Comparison of ENCODE assay signal across 39 mouse cellular contexts in the genomic region with DNA sequence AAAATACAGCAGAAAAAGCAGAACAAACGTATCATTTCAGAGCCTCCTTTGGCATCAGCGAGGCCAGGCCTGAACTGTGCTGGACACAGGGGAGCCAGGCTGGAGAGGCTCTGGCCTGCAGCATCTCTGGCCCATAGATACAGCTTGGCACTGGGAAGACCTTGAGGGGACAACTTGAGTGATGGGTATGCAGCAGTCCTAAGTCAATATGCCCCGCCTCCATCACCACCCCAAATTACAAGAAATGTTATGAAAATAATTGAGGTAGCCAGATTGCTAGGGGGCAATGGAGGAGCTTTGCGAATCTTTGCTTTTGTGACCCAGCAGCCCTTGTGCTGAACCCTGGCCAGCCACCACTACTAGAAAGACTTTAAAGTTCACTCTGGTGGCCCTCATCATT. TPM values are rescaled to one million over a fixed set of nuclear protein-coding genes. Genes with fewer than 3 reads are reported as not detected.
"Had no signal": no experiment of that assay in that cellular context is flagged by ENCODE, and none has a peak within 500 bp of the region (broad histone marks: within the 10 kb centered on the region; RNA-seq: fewer than 3 reads in every experiment).

No protein-coding gene starts in this region.

- H3K9me3 ChIP-seq: heart, embryonic 10.5 days; heart, embryonic 12.5 days; hindbrain, embryonic 13.5 days; hindbrain, embryonic 15.5 days; kidney, embryonic 15.5 days; limb, embryonic 13.5 days; limb, embryonic 15.5 days; liver, embryonic 12.5 days had no signal

- DNase-seq: gastrocnemius, postnatal 14 days; gastrocnemius, postnatal 36 days; heart, adult 18-20 months; heart, postnatal 14 days; heart, postnatal 36 days; kidney, adult 11 months; kidney, adult 2 months; kidney, adult 9 months; kidney, postnatal 14 days; kidney, postnatal 36 days; layer of hippocampus, adult 9-11 months; layer of hippocampus, postnatal 36 days had no signal

- ATAC-seq: intestine, embryonic 16.5 days; liver, embryonic 12.5 days had no signal

- H3K4me2 ChIP-seq: heart, embryonic 12.5 days; hindbrain, embryonic 15.5 days; kidney, embryonic 15.5 days; limb, embryonic 13.5 days; limb, embryonic 15.5 days; liver, embryonic 12.5 days had no signal

- H3K4me3 ChIP-seq: heart, embryonic 10.5 days; heart, embryonic 12.5 days; hindbrain, embryonic 13.5 days; hindbrain, embryonic 15.5 days; kidney, embryonic 15.5 days; limb, embryonic 13.5 days; limb, embryonic 15.5 days; liver, embryonic 12.5 days had no signal

- H3K27ac ChIP-seq: heart, embryonic 10.5 days; hindbrain, embryonic 13.5 days; hindbrain, embryonic 15.5 days; kidney, embryonic 15.5 days; kidney, postnatal 0 days; limb, embryonic 13.5 days; limb, embryonic 15.5 days; liver, embryonic 12.5 days; liver, embryonic 14.5 days had no signal

- H3K9ac ChIP-seq: heart, embryonic 12.5 days; hindbrain, embryonic 13.5 days; hindbrain, embryonic 15.5 days; kidney, embryonic 15.5 days; limb, embryonic 13.5 days; limb, embryonic 15.5 days; liver, embryonic 12.5 days; liver, embryonic 14.5 days had no signal

- H3K36me3 ChIP-seq: heart, embryonic 10.5 days; heart, embryonic 12.5 days; hindbrain, embryonic 13.5 days; hindbrain, embryonic 15.5 days; kidney, embryonic 15.5 days; limb, embryonic 13.5 days; limb, embryonic 15.5 days; liver, embryonic 12.5 days had no signal

- H3K4me1 ChIP-seq: liver, embryonic 12.5 days had no signal

RNA-seq across cellular contexts. Expression of gene Ptf1a, which starts 3.8 kb away (rescaled TPM):
- total RNA-seq: gastrocnemius, adult 18-20 months; gastrocnemius, adult 8-10 months; gastrocnemius, postnatal 14 days; gastrocnemius, postnatal 36 days; heart, adult 18-20 months; heart, adult 8-10 months; heart, postnatal 14 days; heart, postnatal 36 days; hematopoietic stem cell, adult 5-6 weeks; layer of hippocampus, adult 18-20 months; layer of hippocampus, adult 8-10 months; layer of hippocampus, postnatal 14 days; layer of hippocampus, postnatal 36 days; left cerebral cortex, adult 18-20 months; left cerebral cortex, postnatal 14 days; left cerebral cortex, postnatal 36 days; liver, adult 2 months had no signal
- polyA plus RNA-seq: gonadal fat pad, adult 2 months; heart, embryonic 10.5 days; heart, embryonic 12.5 days; heart, embryonic 14.5 days; heart, embryonic 16.5 days; kidney, adult 2 months; kidney, postnatal 0 days; large intestine, adult 2 months; limb, embryonic 11.5 days; limb, embryonic 13.5 days; limb, embryonic 15.5 days; liver, adult 2 months; liver, embryonic 12.5 days; liver, embryonic 14.5 days had no signal
